Mouse (Mus musculus) CD4-positive, CD25-positive, alpha-beta regulatory T cell, adult 9 weeks (primary cell): Measurements from ENCODE around the gene Olfr938. TPM values are rescaled to one million over a fixed set of nuclear protein-coding genes. Genes with fewer than 3 reads are reported as not detected.

Source experiments
- polyA plus RNA-seq: library from polyadenylated mRNA; unstranded; fragments of 100-300 nt; shearing (Covaris generic); gene quantifications from one replicate; pipeline ENCODE4 v1.2.1, GENCODE M21; 2017

The Olfr938 gene
- polyA plus RNA-seq: not detected

GRCm38 (mm10) chr9:39078787-39079186 is at the start of gene Olfr938:
Gene Olfr938, minus strand, starts transcription at chr9:39078887.

GRCm38 (mm10) chr9:39127831-39128230 is 49.1 kb upstream of the Olfr938 start, which contains the start of gene Olfr27:
Gene Olfr27, plus strand, starts transcription at chr9:39128131.

GRCm38 (mm10) chr9:39064851-39065250 is 13.8 kb downstream of the Olfr938 start, which contains the start of gene Olfr937:
Gene Olfr937, minus strand, starts transcription at chr9:39064951.

Other genes starting within 250 kb of the Olfr938 start
- gene Olfr924, start 234.4 kb downstream of the Olfr938 start, polyA plus RNA-seq: not detected
- not detected for gene Olfr26, start 223.8 kb downstream of the Olfr938 start, polyA plus RNA-seq
- not detected for gene Olfr926, start 201.8 kb downstream of the Olfr938 start, polyA plus RNA-seq
- gene Olfr930, start 149.1 kb downstream of the Olfr938 start, polyA plus RNA-seq: not detected
- gene Olfr933, start 106.6 kb downstream of the Olfr938 start, polyA plus RNA-seq: not detected
- gene Olfr934, start 90.6 kb downstream of the Olfr938 start, polyA plus RNA-seq: not detected
- not detected for gene Olfr935, start 79.2 kb downstream of the Olfr938 start, polyA plus RNA-seq
- not detected for gene Olfr146, start 55.5 kb downstream of the Olfr938 start, polyA plus RNA-seq
- gene Olfr937, start 13.9 kb downstream of the Olfr938 start, polyA plus RNA-seq: not detected
- gene Olfr27, start 49.2 kb upstream of the Olfr938 start, polyA plus RNA-seq: not detected
- gene Olfr943, start 87.4 kb upstream of the Olfr938 start, polyA plus RNA-seq: not detected
- not detected for gene Olfr944, start 123.0 kb upstream of the Olfr938 start, polyA plus RNA-seq
- gene Olfr1537, start 171.1 kb upstream of the Olfr938 start, polyA plus RNA-seq: not detected
- gene Olfr945, start 197.9 kb upstream of the Olfr938 start, polyA plus RNA-seq: not detected
- not detected for gene Olfr948, start 247.2 kb upstream of the Olfr938 start, polyA plus RNA-seq